Comparison of ENCODE assay signal across 8 mouse cellular contexts in genomic region chr1:91874633-91875032, GRCm38 (mm10).
DNase-seq lines count a peak whose midpoint lies in the region; ATAC-seq and TF ChIP-seq lines count a peak whose summit lies in the region.

No protein-coding gene starts in this region.

- no peak for TF ChIP-seq POLR2A in spleen, adult 2 months (IDR thresholded peaks at IDR 0.05; ENCODE audit: low read depth, low read length)

- no peak overlapping the region for H3K4me2 ChIP-seq in intestine, embryonic 16.5 days (ENCODE audit: low read depth, low read length)
- H3K4me2 ChIP-seq in liver, embryonic 13.5 days: no peak overlapping the region

- TF ChIP-seq CTCF in spleen, adult 2 months (IDR thresholded peaks at IDR 0.05; ENCODE audit: extremely low read depth, insufficient read depth, insufficient read length, insufficient replicate concordance): peak; percentile 51; the same call in 1 of the 2 replicates

- H3K27me3 ChIP-seq in spleen, adult 2 months (ENCODE audit: control insufficient read depth, insufficient read depth, low read length): no peaks in the 10 kb centered on the region
- H3K27me3 ChIP-seq in intestine, embryonic 16.5 days (replicated peaks; ENCODE audit: control insufficient read depth, insufficient read depth, low read length): no peaks in the 10 kb centered on the region
- no peaks in the 10 kb centered on the region for H3K27me3 ChIP-seq in liver, embryonic 13.5 days

- H3K36me3 ChIP-seq in spleen, adult 2 months (ENCODE audit: control insufficient read depth, insufficient read depth, low read length): no peaks in the 10 kb centered on the region
- H3K36me3 ChIP-seq in intestine, embryonic 16.5 days (ENCODE audit: control insufficient read depth, insufficient read depth, low read length): no peaks in the 10 kb centered on the region
- no peaks in the 10 kb centered on the region for H3K36me3 ChIP-seq in liver, embryonic 13.5 days

- 22% methylated on average over 2 of the region's 2 CpGs for WGBS in spleen, adult 2 months
- 10% methylated on average over 2 of the region's 2 CpGs for WGBS in intestine, embryonic 16.5 days
- 14% methylated on average over 2 of the region's 2 CpGs for WGBS in liver, embryonic 13.5 days (ENCODE audit: insufficient replicate concordance)

- peak in 1 of 2 experiments; percentile 15 for DNase-seq in spleen, adult 2 months (ENCODE audit: low read depth in 1 of 2, low spot score in 2 of 2)
- DNase-seq in spleen, adult 12 weeks (ENCODE audit: low spot score): no peak
- peak; percentile 5 for DNase-seq in c-Kit-negative CD71-positive TER-119-positive erythroid progenitor cells, embryonic 14.5 days (ENCODE audit: low read depth, low spot score)
- DNase-seq in frontal cortex, postnatal 36 days (ENCODE audit: low spot score in 2 of 2): peak; percentile 56 to 64
- DNase-seq in liver, embryonic 13.5 days: peak; percentile 7
- peak; percentile 33 for DNase-seq in retina, adult 2 months (ENCODE audit: low read depth, low spot score)
- peak; percentile 72 for DNase-seq in yolk sac, embryonic 10.5 days (ENCODE audit: low spot score)

- ATAC-seq in intestine, embryonic 16.5 days: peak; percentile 46; the same call in 1 of the 2 replicates
- ATAC-seq in liver, embryonic 13.5 days (ENCODE audit: low read depth): no peak

- no peaks in the 10 kb centered on the region for H3K4me1 ChIP-seq in spleen, adult 2 months (ENCODE audit: control insufficient read depth, insufficient read depth, insufficient read length)
- H3K4me1 ChIP-seq in intestine, embryonic 16.5 days (ENCODE audit: control insufficient read depth, insufficient read depth, low read length): peaks cover 24% of the 10 kb centered on the region
- H3K4me1 ChIP-seq in liver, embryonic 13.5 days (replicated peaks): no peaks in the 10 kb centered on the region

- no peaks in the 10 kb centered on the region for H3K9me3 ChIP-seq in intestine, embryonic 16.5 days (ENCODE audit: control insufficient read depth, low read length)
- H3K9me3 ChIP-seq in liver, embryonic 13.5 days (replicated peaks): no peaks in the 10 kb centered on the region

- no peak overlapping the region for H3K27ac ChIP-seq in spleen, adult 2 months (ENCODE audit: insufficient read depth, low read length)
- no peak overlapping the region for H3K27ac ChIP-seq in intestine, embryonic 16.5 days (ENCODE audit: low read length)
- H3K27ac ChIP-seq in liver, embryonic 13.5 days: no peak overlapping the region

- H3K4me3 ChIP-seq in spleen, adult 2 months (ENCODE audit: extremely low read depth, insufficient read depth, insufficient read length): no peak overlapping the region
- H3K4me3 ChIP-seq in intestine, embryonic 16.5 days (ENCODE audit: low read length): no peak overlapping the region
- H3K4me3 ChIP-seq in liver, embryonic 13.5 days (replicated peaks): no peak overlapping the region

- H3K9ac ChIP-seq in intestine, embryonic 16.5 days (ENCODE audit: low read depth, low read length): no peak overlapping the region
- H3K9ac ChIP-seq in liver, embryonic 13.5 days: no peak overlapping the region
